Mouse (Mus musculus): ENCODE measurements around the gene Calm4. TPM values are rescaled to one million over a fixed set of nuclear protein-coding genes. Genes with fewer than 3 reads are reported as not detected.

The Calm4 gene
- polyA plus RNA-seq, 1 experiment from 2014 or later: not detected

GRCm38 (mm10) chr13:3866355-3867052 is 28.9 kb downstream of the Calm4 start:
- no peak for ATAC-seq
- Histone ChIP-seq H3K9ac (ENCODE audit: low read length) (no peak overlapping the region), H3K4me1 (ENCODE audit: control insufficient read depth, insufficient read depth, low read length) (no peaks in the 10 kb centered on the region), H3K9me3 (replicated peaks; ENCODE audit: control insufficient read depth, low read length) (no peaks in the 10 kb centered on the region), H3K36me3 (ENCODE audit: control insufficient read depth, insufficient read depth, low read length) (no peaks in the 10 kb centered on the region), H3K27me3 (replicated peaks; ENCODE audit: control insufficient read depth, insufficient read depth, low read length) (no peaks in the 10 kb centered on the region), H3K4me2 (ENCODE audit: low read length) (no peak overlapping the region), H3K4me3 (ENCODE audit: low read depth, low read length) (no peak overlapping the region), H3K27ac (ENCODE audit: low read depth, low read length) (no peak overlapping the region)
- 83% methylated on average over 8 of the region's 8 CpGs for WGBS
- no peak for DNase-seq (ENCODE audit: low spot score)

- Histone ChIP-seq H3K9ac (ENCODE audit: low read length) (no peak overlapping the region), H3K4me3 (ENCODE audit: low read depth, low read length) (no peak overlapping the region), H3K27me3 (replicated peaks; ENCODE audit: control insufficient read depth, insufficient read depth, low read length) (no peaks in the 10 kb centered on the region), H3K27ac (ENCODE audit: low read depth, low read length) (no peak overlapping the region), H3K4me1 (ENCODE audit: control insufficient read depth, insufficient read depth, low read length) (no peaks in the 10 kb centered on the region), H3K9me3 (replicated peaks; ENCODE audit: control insufficient read depth, low read length) (no peaks in the 10 kb centered on the region), H3K4me2 (ENCODE audit: low read length) (no peak overlapping the region), H3K36me3 (ENCODE audit: control insufficient read depth, insufficient read depth, low read length) (no peaks in the 10 kb centered on the region)
- ATAC-seq: no peak
- no peak for DNase-seq (ENCODE audit: low spot score)
- 94% methylated on average over 6 of the region's 6 CpGs for WGBS
Measured at GRCm38 (mm10) chr13:3867158-3867557, 29.6 kb downstream of the Calm4 start.

GRCm38 (mm10) chr13:3869901-3870300 is 32.3 kb downstream of the Calm4 start:
- H3K4me2 ChIP-seq (ENCODE audit: low read length): no peak overlapping the region
- no peak overlapping the region for H3K9ac ChIP-seq (ENCODE audit: low read length)
- ATAC-seq (no peak), DNase-seq (ENCODE audit: low spot score) (no peak)
- no peak overlapping the region for H3K27ac ChIP-seq (ENCODE audit: low read depth, low read length)
- H3K4me3 ChIP-seq (ENCODE audit: low read depth, low read length): no peak overlapping the region
- H3K36me3 ChIP-seq (ENCODE audit: control insufficient read depth, insufficient read depth, low read length): no peaks in the 10 kb centered on the region
- no peaks in the 10 kb centered on the region for H3K9me3 ChIP-seq (replicated peaks; ENCODE audit: control insufficient read depth, low read length)
- H3K27me3 ChIP-seq (replicated peaks; ENCODE audit: control insufficient read depth, insufficient read depth, low read length): no peaks in the 10 kb centered on the region
- H3K4me1 ChIP-seq (ENCODE audit: control insufficient read depth, insufficient read depth, low read length): no peaks in the 10 kb centered on the region

- H3K4me2 ChIP-seq (ENCODE audit: low read length): no peak overlapping the region
- H3K27ac ChIP-seq (ENCODE audit: low read depth, low read length): no peak overlapping the region
- no peak overlapping the region for H3K9ac ChIP-seq (ENCODE audit: low read length)
- no peak overlapping the region for H3K4me3 ChIP-seq (ENCODE audit: low read depth, low read length)
- H3K9me3 ChIP-seq (replicated peaks; ENCODE audit: control insufficient read depth, low read length): no peaks in the 10 kb centered on the region
- H3K4me1 ChIP-seq (ENCODE audit: control insufficient read depth, insufficient read depth, low read length): no peaks in the 10 kb centered on the region
- H3K36me3 ChIP-seq (ENCODE audit: control insufficient read depth, insufficient read depth, low read length): no peaks in the 10 kb centered on the region
- 94% methylated on average over 4 of the region's 4 CpGs for WGBS
- DNase-seq (ENCODE audit: low spot score): no peak
- ATAC-seq: no peak
- no peaks in the 10 kb centered on the region for H3K27me3 ChIP-seq (replicated peaks; ENCODE audit: control insufficient read depth, insufficient read depth, low read length)
Measured at GRCm38 (mm10) chr13:3872832-3873231, 35.3 kb downstream of the Calm4 start.

- no peaks in the 10 kb centered on the region for H3K4me1 ChIP-seq (ENCODE audit: control insufficient read depth, insufficient read depth, low read length)
- no peak overlapping the region for H3K4me2 ChIP-seq (ENCODE audit: low read length)
- no peak overlapping the region for H3K9ac ChIP-seq (ENCODE audit: low read length)
- DNase-seq (ENCODE audit: low spot score) (peak; percentile 12), ATAC-seq (no peak)
- H3K27me3 ChIP-seq (replicated peaks; ENCODE audit: control insufficient read depth, insufficient read depth, low read length): no peaks in the 10 kb centered on the region
- H3K36me3 ChIP-seq (ENCODE audit: control insufficient read depth, insufficient read depth, low read length): no peaks in the 10 kb centered on the region; the same call in 1 of the 2 replicates
- no peaks in the 10 kb centered on the region for H3K9me3 ChIP-seq (replicated peaks; ENCODE audit: control insufficient read depth, low read length)
- no peak overlapping the region for H3K27ac ChIP-seq (ENCODE audit: low read depth, low read length)
- H3K4me3 ChIP-seq (ENCODE audit: low read depth, low read length): no peak overlapping the region
- WGBS: 83% methylated on average over 6 of the region's 6 CpGs
Measured at GRCm38 (mm10) chr13:3876448-3876847, 38.9 kb downstream of the Calm4 start.

- Histone ChIP-seq H3K4me1 (ENCODE audit: control insufficient read depth, insufficient read depth, low read length) (no peaks in the 10 kb centered on the region), H3K9ac (ENCODE audit: low read length) (no peak overlapping the region), H3K36me3 (ENCODE audit: control insufficient read depth, insufficient read depth, low read length) (peaks cover 6% of the 10 kb centered on the region; the same call in 1 of the 2 replicates), H3K9me3 (replicated peaks; ENCODE audit: control insufficient read depth, low read length) (no peaks in the 10 kb centered on the region), H3K4me2 (ENCODE audit: low read length) (no peak overlapping the region), H3K27me3 (replicated peaks; ENCODE audit: control insufficient read depth, insufficient read depth, low read length) (no peaks in the 10 kb centered on the region), H3K27ac (ENCODE audit: low read depth, low read length) (no peak overlapping the region), H3K4me3 (ENCODE audit: low read depth, low read length) (no peak overlapping the region)
- ATAC-seq (no peak), DNase-seq (ENCODE audit: low spot score) (no peak)
- WGBS: 84% methylated on average over 6 of the region's 6 CpGs
Measured at GRCm38 (mm10) chr13:3877185-3877584, 39.6 kb downstream of the Calm4 start.

GRCm38 (mm10) chr13:3877679-3878220 is 40.2 kb downstream of the Calm4 start:
- H3K4me2 ChIP-seq (ENCODE audit: low read length): no peak overlapping the region
- H3K27ac ChIP-seq (ENCODE audit: low read depth, low read length): no peak overlapping the region
- no peaks in the 10 kb centered on the region for H3K27me3 ChIP-seq (replicated peaks; ENCODE audit: control insufficient read depth, insufficient read depth, low read length)
- 57% methylated on average over 4 of the region's 4 CpGs for WGBS
- H3K4me3 ChIP-seq (ENCODE audit: low read depth, low read length): no peak overlapping the region
- H3K9me3 ChIP-seq (replicated peaks; ENCODE audit: control insufficient read depth, low read length): no peaks in the 10 kb centered on the region
- H3K9ac ChIP-seq (ENCODE audit: low read length): no peak overlapping the region
- no peak for DNase-seq (ENCODE audit: low spot score)
- no peak for ATAC-seq
- H3K4me1 ChIP-seq (ENCODE audit: control insufficient read depth, insufficient read depth, low read length): no peaks in the 10 kb centered on the region
- peaks cover 6% of the 10 kb centered on the region; the same call in 1 of the 2 replicates for H3K36me3 ChIP-seq (ENCODE audit: control insufficient read depth, insufficient read depth, low read length)

GRCm38 (mm10) chr13:3886663-3887062 is 49.1 kb downstream of the Calm4 start:
- 97% methylated on average over 7 of the region's 7 CpGs for WGBS
- no peak overlapping the region for H3K9ac ChIP-seq (ENCODE audit: low read length)
- H3K27me3 ChIP-seq (replicated peaks; ENCODE audit: control insufficient read depth, insufficient read depth, low read length): no peaks in the 10 kb centered on the region
- no peak overlapping the region for H3K27ac ChIP-seq (ENCODE audit: low read depth, low read length)
- no peaks in the 10 kb centered on the region for H3K9me3 ChIP-seq (replicated peaks; ENCODE audit: control insufficient read depth, low read length)
- ATAC-seq: no peak
- no peak for DNase-seq (ENCODE audit: low spot score)
- H3K4me1 ChIP-seq (ENCODE audit: control insufficient read depth, insufficient read depth, low read length): no peaks in the 10 kb centered on the region
- peaks cover 34% of the 10 kb centered on the region for H3K36me3 ChIP-seq (ENCODE audit: control insufficient read depth, insufficient read depth, low read length)
- no peak overlapping the region for H3K4me2 ChIP-seq (ENCODE audit: low read length)
- no peak overlapping the region for H3K4me3 ChIP-seq (ENCODE audit: low read depth, low read length)
